Mouse (Mus musculus): ENCODE results near the gene Aunip.
"Not testable (repeated sequence)": the region's sequence is repeated elsewhere in the genome, so short reads cannot be mapped to it uniquely, and the experiment has no call there.

The Aunip gene

DNA sequence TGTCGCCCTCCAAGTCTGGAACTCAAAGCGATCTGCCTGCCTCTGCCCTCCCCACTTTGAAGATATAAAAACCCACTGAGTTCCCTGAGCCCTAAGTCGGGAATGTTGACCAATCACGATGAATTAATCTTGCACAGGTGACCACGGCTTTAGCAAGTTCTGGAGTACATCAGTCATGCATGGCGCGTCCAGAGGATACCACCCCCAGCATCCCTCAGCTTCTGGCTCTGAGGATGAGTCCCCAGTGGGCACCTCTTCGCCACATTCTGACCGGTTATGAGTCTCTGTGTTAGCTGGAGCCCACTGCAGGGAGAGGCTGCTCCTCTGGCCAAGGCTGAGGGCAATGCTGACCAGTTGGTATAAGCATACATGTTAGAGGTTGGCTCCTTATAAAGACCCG lies 26.6 kb upstream of the Aunip start:
- in situ Hi-C loops (cut with MboI; ENCODE audit: low sequenced_read_pairs), result no loop called here

DNA sequence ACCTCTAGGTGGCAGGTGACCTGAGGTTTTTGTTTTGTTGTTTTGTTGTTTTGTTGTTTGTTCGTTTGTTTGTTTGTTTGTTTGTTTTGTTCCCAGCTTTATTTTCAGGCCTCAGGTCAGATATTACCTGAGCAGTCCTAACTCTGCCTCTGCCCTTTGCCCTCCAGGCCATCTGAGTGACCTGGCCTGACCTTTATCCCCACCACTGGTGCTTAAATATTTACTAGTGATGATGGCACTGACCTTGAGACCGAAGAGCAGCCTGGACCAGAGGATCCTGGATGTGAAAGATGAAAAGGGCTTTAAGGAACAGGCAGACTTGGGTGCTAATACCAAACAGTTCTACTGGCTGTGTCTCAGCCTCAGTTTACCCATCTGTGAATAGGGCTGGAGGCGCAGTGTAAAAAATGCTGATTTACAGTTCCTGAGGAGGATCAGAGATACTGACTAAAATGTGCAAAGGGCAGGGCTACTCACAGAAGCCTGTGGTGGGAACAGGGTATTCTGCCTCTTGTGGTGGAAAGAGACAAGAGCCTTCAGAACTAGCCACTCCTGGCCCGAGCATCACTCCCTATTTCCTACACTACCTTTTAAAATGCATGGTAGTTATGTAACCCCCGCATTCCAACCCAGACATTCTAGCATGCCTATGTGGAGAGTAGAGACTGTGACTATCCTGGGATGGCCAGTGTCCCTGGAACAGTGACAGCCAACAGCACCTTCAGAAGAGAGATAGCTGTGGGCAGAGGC lies 25.5 kb upstream of the Aunip start:
- in situ Hi-C loops (cut with MboI; ENCODE audit: low sequenced_read_pairs), result no loop called here

DNA sequence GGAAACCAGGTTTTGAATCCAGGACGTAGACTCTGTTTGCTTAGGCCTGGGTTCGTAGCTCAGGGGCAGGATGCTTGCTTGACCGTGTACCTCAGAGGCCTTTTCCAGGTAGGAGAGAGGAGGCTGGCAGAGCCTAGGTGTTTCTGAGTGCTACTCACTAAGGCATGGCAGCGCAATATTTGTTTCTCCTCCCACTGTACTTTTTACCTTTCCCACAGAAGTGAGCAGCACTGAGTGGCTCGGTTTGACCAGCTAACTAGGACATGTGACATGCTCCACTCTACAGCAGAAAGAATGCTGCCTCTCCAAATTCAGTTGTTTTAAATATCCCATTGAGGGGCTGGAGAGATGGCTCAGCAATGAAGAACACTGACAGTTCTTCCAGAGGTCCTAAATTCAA lies 22.6 kb upstream of the Aunip start:
- in situ Hi-C loops (cut with MboI; ENCODE audit: low sequenced_read_pairs), result no loop called here

DNA sequence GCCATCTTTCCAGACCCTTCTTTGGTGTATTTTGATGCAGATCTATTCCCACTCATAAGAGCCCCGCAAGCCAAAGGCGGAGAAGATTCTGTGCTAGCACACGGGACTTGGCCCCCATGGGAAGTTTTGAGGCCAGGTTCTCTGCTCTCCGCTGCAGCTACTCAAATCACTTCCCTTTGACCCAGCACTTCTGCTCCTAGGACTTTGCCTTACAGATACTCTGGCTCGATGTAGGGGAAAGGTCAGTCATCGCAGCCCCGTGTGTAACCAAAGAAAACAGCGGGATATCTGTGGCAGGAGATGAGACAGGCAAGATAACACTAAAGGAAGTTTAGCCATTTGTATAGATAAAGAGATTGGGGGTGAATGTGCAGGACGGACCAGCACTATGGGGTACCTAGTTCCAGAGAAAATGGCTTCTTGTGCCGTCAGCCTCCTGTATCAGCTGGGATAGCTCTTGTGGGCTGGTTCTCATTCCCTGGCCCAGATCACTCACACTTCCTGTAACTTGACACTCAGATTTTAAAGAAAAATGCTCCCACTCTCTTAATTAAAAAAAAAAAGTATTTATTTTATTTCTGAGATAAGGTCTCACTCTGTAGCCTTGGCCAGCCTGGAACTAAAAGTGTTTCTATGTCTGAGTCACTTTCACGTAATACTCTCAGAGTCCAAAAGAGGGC lies 20.7 kb upstream of the Aunip start:
- in situ Hi-C loops (cut with MboI; ENCODE audit: low sequenced_read_pairs), result no loop called here

DNA sequence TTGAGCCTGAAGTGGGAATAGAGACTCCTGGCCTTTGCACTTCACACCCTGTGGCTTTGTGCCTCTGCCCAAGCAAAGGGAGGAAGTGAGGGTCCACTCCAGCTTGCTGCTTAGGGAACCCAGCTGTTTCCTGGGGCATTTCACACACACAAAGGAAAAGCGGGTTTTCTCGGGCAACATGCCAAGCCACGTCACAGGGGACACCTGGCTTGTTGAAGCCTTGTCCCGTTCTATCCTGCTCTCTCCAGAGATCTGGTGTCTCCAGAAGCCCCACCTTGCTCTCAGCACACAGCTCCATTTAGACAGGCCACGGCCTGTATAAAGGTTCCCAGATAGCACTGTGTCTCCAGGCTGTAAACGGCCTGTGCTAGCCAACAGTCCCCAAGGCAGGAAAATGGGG lies 19.1 kb upstream of the Aunip start:
- in situ Hi-C loops (cut with MboI; ENCODE audit: low sequenced_read_pairs), result no loop called here

DNA sequence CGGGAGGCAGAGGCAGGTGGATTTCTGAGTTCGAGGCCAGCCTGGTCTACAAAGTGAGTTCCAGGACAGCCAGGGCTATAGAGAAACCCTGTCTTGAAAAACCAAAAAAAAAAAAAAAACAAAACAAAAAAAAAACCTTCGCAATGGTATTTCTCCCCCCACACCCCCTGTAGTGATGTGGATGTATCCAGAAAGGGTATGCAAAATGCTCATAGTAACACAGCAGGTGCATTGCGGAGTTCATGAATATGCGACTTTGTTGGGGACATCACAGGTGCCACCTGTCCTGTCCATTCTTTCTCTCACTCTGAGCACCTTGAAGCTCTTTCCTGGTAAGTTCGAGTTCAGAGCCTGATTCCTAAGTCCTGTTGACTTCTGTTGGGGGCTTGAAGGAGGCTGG lies 16.6 kb upstream of the Aunip start:
- in situ Hi-C loops (cut with MboI; ENCODE audit: low sequenced_read_pairs), result not testable (repeated sequence)

DNA sequence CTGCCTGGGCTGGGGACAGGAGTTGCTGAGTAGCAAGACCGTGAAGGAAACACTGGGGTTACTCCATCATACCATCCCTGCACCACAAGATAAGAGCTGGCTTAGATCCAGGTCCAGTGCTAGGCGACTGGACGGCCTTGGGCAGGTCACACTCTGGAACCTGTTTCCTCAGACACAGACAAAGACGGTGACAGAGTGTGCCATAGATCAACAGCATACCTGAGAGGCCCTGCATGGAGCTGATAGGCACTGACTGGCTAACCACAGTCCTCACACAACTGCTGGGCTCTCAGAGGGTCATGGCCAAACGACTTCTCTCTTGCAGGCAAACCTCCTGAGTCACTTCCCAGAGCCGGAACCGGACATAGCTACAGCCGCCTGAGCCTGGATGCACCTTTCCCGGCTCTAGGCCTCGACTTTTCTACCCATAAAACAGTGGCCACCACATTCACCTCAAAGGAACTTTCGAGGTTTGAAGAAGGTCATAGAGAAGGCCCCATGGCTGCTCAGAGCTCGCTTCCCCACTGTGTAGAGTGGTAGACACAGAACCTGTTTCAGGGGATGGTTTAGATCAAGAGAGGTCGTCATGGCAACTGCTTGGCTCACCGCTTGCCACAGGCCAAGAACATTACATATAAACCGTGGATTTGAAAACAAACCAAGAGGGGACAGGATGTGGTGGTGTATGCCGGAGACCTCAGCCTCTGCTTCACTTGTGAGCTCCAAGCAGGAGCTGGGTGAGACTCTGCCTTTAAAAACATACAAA lies 15.8 kb upstream of the Aunip start:
- in situ Hi-C loops (cut with MboI; ENCODE audit: low sequenced_read_pairs), result no loop called here

DNA sequence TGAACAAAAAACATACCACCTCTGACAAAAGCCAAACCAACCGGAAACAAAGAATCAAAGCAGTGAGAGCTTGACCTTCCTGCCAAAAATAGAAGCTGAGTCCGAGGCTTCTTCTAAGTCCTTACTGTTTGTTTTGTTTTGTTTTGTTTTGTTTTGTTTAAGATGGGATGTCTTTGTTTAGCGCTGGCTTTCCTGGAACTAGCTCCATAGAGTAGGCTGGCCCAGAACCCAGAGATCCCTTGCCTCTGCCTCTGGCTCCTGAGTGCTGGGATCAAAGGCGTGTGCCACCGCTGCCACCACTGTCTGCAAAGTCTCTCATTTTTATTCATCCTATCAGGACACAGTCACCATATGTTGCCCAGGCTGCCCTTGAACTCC lies 15.3 kb upstream of the Aunip start:
- in situ Hi-C loops (cut with MboI; ENCODE audit: low sequenced_read_pairs), result no loop called here

DNA sequence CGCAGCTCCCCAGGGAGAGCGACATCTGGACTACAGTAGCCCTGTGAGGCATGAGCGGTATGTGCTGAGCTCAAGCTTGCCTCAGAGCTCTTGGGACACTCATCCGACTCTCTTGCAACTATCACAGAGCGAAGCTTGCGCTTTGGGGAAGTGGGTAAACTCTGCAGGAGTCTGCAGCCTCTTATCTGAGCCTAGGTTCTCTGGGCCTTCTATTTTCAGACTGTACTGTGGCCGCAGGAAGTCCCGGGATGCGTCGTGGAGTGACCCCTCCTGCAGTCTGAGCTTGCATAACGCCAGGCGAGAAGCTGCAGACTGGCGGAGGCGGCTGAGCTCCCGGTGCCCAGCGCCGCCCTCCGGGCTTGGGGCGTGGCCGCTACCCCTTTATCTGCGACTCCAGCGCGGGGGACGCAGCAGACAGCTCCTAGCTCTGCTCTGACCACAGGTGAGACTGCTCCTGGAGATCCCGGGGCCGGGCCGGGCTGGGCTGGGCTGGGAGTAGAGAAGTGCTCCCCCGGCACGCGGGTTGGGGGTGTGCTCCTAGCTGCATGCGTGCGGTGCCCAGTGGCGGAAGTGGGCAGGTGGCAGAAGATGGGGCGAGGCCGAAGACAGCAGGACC lies 14.1 kb upstream of the Aunip start, which contains the start of gene Paqr7:
Gene Paqr7, plus strand, starts transcription at position 103 of the 616 bp plus-strand sequence.
- in situ Hi-C loops (cut with MboI; ENCODE audit: low sequenced_read_pairs), result no loop called here

DNA sequence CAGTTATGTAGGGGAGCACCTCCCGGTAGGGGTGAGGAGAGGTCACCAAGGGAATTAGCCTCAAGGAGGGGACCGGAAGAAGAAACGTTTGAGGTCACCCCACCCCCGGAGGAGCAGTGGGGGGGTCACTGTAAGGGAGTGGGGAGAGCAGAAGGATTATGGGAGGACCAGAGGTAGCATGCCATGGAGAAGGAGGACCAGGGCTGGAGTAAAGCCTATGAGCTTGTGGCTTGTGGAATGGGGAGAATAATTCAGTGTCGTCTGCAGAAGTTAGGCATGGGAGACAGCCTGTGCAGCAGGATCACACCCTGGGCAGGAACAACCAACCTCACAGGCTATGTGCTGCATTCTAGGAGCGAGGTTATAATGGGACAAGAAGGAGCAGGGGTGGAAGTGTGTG lies 13.6 kb upstream of the Aunip start:
- in situ Hi-C loops (cut with MboI; ENCODE audit: low sequenced_read_pairs), result no loop called here

DNA sequence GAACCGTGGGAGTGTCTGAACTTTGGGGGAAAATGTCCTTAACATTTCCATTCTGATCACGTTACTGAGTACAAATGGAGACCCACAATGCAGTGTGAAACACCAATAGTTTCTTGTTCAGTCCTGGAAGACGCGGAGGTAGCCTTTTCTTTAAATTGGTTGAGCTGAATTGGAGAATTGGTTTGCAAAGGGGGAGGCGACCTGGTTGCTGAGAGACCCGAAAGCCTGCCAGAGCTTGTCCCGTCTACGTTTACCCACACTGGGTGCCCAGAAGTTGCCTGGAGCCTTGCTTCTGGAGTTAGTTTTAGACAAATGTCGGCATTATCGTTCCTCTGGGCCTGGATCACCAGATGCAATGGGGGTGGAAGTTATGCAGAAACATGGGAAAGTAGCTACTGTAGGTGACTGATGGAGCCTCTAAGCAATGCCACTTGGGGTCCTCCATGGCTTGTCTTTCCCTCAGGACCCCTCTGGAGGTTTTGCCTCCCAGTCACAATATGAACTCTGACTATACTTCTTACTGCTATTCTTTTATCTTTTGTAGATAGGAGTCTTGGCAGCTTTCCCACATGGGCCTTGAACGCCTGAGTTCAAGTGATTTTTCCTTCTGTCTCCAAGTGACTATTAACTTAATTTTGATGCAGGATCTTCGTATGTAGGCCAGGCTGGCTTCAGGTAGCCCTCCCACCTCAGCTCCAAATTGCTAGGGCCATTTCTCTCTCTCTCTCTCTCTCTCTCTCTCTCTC lies 12.6 kb upstream of the Aunip start:
- in situ Hi-C loops (cut with MboI; ENCODE audit: low sequenced_read_pairs), result no loop called here

DNA sequence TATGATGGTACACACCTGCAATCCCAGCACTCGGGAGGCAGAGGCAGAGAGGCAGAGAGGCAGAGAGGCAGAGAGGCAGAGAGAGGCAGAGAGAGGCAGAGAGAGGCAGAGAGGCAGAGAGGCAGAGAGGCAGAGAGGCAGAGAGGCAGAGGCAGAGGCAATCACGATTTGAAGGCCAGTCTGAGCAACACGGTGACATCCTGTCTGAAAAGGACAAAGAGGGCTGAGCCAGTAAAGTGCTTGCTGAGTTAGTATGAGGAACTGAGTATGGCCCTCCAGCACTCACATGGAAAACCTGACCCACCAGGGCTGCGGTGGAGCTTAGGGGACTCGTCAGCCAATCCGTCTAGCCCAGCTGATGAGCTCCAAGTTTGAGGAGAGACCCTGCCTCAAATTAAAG lies 11.8 kb upstream of the Aunip start:
- in situ Hi-C loops (cut with MboI; ENCODE audit: low sequenced_read_pairs), result not testable (repeated sequence)

DNA sequence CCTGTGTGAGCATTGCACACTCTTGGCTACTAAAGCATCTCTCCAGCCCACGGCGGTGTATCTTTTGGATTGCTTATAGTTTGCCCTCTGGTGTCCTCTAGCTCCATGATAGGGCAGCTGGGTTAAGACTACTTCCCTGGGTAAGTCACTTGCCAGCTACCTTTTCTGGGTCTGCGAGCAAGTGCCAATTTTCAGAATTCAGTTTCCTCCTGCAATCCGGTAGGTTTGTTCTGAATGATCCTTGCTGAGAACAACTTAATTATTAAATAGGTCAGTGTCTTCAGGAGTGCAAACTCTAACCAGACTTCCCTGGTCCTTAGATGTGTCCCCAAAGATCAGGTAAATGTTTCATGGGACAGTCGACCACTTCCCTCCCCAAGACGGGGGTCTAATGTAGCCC lies 9.7 kb upstream of the Aunip start:
- in situ Hi-C loops (cut with MboI; ENCODE audit: low sequenced_read_pairs), result no loop called here

DNA sequence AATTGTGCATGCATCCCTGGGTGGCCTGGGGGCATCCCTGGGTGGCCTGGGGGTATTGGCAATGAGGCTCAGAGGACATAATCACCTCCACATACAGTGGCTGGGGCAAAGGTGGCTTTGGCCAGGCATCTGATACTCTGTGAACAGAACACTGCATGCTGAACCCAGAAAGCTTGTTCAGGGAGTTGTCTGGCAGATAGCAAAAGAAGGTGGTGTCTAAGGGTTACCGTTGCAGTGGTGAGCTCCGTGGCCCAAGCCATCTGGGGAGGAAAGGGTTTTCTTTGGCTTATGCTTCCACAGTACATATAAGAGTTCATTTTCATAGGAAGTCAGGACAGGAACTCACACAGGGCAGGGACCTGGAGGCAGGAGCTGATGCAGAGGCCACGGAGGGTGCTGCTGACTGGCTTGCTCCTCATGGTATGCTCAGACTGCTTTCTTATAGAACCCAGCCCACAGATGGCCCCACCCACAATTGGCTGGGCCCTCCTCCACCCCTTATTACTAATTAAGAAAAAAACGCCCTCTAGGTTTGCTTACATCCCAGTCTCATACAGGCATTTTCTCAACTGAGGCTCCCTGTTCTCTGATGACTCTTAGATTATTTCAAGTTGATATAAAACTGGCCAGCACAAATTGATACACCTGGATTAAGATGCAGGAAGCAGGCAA lies 7.0 kb upstream of the Aunip start:
- in situ Hi-C loops (cut with MboI; ENCODE audit: low sequenced_read_pairs), result no loop called here

DNA sequence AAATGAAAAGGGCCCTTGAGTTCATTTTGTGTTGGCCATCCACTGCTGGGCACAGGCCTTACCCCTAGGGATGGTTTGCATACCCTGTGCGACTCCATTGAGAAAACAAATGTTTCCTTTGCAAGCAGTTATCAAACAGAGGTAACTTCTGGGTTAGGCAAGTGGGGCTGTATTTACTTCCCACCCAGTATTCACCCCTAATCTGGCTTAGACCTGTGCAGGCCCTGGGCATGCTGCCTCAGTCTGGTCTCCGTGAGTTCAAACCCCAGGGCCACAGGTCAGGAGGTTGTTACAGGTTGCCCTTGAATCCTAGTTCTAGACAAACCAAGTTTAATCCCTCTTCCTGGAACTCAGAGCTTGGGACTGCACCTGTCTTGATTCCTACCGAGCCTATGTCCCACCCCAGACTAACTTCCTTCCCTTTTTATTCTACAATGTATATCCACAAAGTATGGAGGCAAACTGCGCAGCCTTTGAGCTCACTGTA lies 5.5 kb upstream of the Aunip start:
- in situ Hi-C loops (cut with MboI; ENCODE audit: low sequenced_read_pairs), result no loop called here

DNA sequence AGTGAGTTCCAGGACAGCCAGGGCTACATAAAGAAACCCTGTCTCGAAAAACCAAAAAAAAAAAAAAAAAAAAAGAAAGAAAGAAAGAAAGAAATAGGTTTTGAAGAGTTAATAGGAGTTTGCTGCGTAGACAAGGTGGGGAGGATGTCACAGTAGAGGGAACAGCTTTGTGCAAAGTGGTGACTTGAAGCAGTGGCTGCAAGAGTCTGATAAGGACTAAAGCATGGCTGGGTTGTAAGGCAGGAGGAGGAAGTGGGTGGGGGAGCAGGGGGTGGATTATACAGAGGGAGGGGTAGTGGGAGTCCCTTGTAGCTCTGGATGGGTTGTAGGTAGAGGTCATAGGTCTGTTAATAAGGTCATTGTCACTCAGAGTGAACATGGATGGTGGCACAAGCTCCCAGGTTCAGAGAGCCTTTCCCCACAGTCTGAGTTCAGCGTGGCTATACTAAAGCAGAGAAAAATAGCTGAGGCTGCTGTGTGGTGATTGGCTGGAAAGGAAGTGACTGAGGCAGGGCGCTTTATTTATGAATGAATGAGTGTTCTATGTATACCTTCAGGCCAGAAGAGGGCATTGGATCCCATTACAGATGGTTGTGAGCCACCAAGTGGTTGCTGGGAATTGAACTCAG lies 4.7 kb upstream of the Aunip start:
- in situ Hi-C loops (cut with MboI; ENCODE audit: low sequenced_read_pairs), result no loop called here

DNA sequence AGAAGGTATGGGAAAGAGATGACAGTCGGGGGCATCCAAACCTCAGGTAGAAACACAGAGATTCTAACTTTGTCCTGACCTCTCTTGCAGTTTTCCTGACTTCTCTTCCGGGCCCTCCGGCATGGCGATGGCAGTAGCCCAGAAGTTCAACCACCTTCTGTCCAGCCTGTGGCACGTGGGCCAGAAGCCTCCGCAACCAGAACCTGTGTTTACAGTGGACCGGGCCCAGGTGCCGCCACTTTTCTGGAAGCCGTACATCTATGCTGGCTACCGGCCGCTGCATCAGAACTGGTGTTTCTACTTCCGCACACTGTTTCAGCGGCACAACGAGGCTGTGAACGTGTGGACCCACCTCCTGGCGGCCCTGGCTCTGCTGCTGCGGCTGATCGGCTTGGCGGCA lies 4.1 kb upstream of the Aunip start:
- in situ Hi-C loops (cut with MboI; ENCODE audit: low sequenced_read_pairs), result no loop called here

DNA sequence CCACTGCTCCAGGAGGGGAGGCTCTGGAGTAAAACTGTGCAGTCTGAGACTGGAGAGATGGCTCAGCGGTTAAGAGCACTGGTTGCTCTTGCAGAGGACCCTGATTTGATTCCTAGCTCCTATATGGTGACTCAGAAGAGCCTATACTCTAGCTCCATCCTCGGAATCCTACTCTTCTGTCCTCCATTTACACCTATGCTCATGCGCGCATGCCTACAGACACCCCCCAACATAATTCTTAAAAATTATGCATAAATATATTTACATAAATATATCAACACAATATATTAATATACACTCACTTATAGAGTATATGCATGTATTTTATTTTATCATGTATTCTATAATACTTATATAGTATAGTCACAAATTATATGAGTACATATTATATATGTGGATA lies 403 bp upstream of the Aunip start:
- in situ Hi-C loops (cut with MboI; ENCODE audit: low sequenced_read_pairs), result no loop called here

DNA sequence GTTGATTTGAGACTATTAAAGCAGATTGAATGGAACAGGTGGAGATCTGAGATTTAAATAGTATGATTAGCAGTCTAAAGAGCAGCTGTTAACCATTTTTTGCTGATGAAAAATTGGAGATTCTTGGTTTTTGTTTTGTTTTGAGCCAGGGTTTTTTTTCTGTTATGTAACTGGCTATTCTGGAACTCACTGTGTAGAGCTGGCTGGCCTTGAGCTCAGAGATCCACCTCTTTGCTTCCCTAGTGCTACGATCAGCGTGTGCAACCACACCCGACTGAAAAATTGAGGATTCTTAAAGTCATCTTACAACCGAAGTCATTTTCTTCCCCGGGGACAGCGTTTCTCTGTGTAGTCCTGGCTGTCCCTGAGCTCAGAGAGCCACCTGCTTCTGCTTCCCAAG lies 931 bp downstream of the Aunip start:
- in situ Hi-C loops (cut with MboI; ENCODE audit: low sequenced_read_pairs), result no loop called here

DNA sequence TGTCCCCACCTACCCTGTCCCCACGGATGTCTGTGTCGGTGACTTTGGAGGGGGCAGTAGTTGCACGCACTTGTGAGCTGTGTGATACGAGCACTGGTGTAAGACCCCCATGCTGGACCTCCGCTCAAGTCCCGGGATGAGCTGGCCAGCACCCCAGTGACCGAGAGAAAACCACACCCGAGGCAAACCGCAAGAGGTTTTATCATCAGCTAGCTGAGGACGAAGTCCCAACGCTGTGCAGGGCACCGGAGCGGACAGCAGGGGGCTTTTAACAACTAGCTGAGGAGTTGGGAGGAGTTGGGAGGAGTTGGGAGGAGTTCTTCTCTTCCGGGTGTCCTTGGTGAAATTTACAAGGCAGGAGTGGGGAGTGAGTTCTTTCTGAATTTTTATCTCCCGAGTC lies 2.0 kb downstream of the Aunip start:
- in situ Hi-C loops (cut with MboI; ENCODE audit: low sequenced_read_pairs), result no loop called here
